Mouse (Mus musculus): ENCODE results near the gene Vmn2r47.
"Not testable (repeated sequence)": the region's sequence is repeated elsewhere in the genome, so short reads cannot be mapped to it uniquely, and the experiment has no call there.

Gene Vmn2r47

DNA sequence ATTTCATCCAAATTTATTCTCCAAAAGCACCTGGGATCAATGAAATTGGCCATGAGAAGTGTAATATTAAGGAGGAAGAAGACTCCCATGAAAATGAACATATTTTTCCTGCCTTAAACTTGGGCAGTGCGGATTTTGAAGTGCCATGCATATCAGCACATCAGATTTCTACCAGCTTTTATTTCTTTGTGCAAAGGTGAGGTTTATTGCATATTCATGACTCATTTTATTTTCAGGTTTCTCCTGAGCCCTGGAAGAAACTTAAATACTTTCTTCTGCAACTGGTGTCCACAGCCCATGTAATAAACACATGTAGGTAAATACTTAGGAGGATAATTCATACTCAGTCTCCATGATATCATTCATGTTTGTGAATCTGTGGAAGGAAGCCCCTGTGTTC, at the start of gene Vmn2r47:
Gene Vmn2r47 (minus strand): TSS at position 101 of the 400 bp plus-strand sequence.
- DNase-seq = not testable (repeated sequence)

DNA sequence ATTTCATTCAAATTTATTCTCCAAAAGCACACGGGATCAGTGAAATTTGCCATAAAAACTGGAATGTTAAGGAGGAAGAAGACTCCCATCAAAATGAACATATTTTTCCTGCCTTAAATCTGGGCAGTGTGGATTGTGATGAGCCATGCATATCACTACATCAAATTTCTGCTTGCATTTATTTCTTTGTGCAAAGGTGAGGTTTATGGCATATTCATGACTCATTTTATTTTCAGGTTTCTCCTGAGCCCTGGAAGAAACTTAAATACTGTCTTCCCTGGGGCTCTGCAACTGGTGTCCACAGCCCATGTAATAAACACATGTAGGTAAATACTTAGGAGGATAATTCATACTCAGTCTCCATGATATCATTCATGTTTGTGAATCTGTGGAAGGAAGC, 70.7 kb downstream of the Vmn2r47 start, which contains the start of gene Vmn2r46:
Gene Vmn2r46 (minus strand): TSS at position 101 of the 400 bp plus-strand sequence.
- not testable (repeated sequence) for DNase-seq

All from cerebellum, adult 11 months (tissue).